In the genomic region with DNA sequence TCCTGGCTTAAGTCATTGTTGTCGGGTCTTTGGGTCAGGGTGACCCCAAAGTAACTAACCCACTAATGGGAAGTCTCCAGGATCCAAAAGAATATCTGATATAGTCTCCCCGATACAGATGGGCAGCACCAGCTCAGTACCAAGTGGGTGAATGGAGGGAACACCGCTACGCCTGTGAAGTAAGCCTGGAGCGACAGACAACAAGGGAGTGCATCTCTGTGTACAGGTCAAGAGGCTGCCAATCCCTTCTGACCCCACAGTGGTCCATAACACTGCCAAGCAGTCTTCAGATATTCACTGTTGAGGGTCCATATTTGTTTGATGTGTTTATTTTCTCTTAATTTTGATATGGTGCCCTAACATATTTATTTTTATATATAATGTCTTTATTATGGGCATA, we compare ENCODE assay signal across 26 mouse cellular contexts.
A peak's percentile ranks its signal among the peaks of the same experiment; 100 is the strongest.
DNase-seq lines count a peak whose midpoint lies in the region; ATAC-seq and TF ChIP-seq lines count a peak whose summit lies in the region.
"Had no signal": no experiment of that assay in that cellular context is flagged by ENCODE, and none has a peak within 500 bp of the region (broad histone marks: within the 10 kb centered on the region; RNA-seq: fewer than 3 reads in every experiment).

No protein-coding gene starts in this region.

- peaks cover 40% of the 10 kb centered on the region for H3K4me1 ChIP-seq in hindbrain, embryonic 12.5 days
- H3K4me1 ChIP-seq in hindbrain, embryonic 10.5 days (replicated peaks), result peaks cover 9% of the 10 kb centered on the region; the same call in 1 of the 2 replicates
- H3K4me1 ChIP-seq in lung, embryonic 14.5 days (ENCODE audit: insufficient read depth), result no peaks in the 10 kb centered on the region
- H3K4me1 ChIP-seq in midbrain, embryonic 14.5 days (ENCODE audit: control insufficient read depth, insufficient read depth, low read length), result peaks cover 78% of the 10 kb centered on the region
- H3K4me1 ChIP-seq in midbrain, embryonic 16.5 days (ENCODE audit: control insufficient read depth, insufficient read depth, low read length), result peaks cover 46% of the 10 kb centered on the region
- H3K4me1 ChIP-seq: intestine, embryonic 15.5 days had no signal

- H3K36me3 ChIP-seq in hindbrain, embryonic 12.5 days, result no peaks in the 10 kb centered on the region
- no peaks in the 10 kb centered on the region for H3K36me3 ChIP-seq in hindbrain, embryonic 10.5 days
- H3K36me3 ChIP-seq in lung, embryonic 14.5 days (ENCODE audit: insufficient read depth), result no peaks in the 10 kb centered on the region
- H3K36me3 ChIP-seq in midbrain, embryonic 14.5 days (ENCODE audit: control insufficient read depth, insufficient read depth, low read length), result no peaks in the 10 kb centered on the region
- H3K36me3 ChIP-seq in midbrain, embryonic 16.5 days (ENCODE audit: control insufficient read depth, insufficient read depth, low read length), result no peaks in the 10 kb centered on the region
- H3K36me3 ChIP-seq: forebrain, embryonic 10.5 days; G1E; heart, embryonic 10.5 days; heart, embryonic 13.5 days; intestine, embryonic 15.5 days had no signal

- DNase-seq in hindbrain, embryonic 10.5 days (ENCODE audit: low spot score), result no peak
- DNase-seq in lung, embryonic 14.5 days, result no peak
- no peak for DNase-seq in lung, postnatal 14 days
- no peak for DNase-seq in midbrain, embryonic 14.5 days
- DNase-seq: adrenal gland, postnatal 10 days; adrenal gland, postnatal 36 days; B cell, adult 2 months; cerebellum, adult 18-20 months; cerebellum, adult 9-10 months; cerebellum, postnatal 14 days; gastrocnemius, postnatal 10 days; gastrocnemius, postnatal 36 days; heart, adult 2 months; heart, postnatal 14 days; heart, postnatal 4 days had no signal

- 91% methylated on average over 5 of the region's 5 CpGs for WGBS in hindbrain, embryonic 12.5 days
- 91% methylated on average over 5 of the region's 5 CpGs for WGBS in hindbrain, embryonic 10.5 days
- WGBS in lung, embryonic 14.5 days, result 83% methylated on average over 5 of the region's 5 CpGs
- WGBS in midbrain, embryonic 14.5 days, result 91% methylated on average over 5 of the region's 5 CpGs
- WGBS in midbrain, embryonic 16.5 days, result 89% methylated on average over 5 of the region's 5 CpGs

- no peaks in the 10 kb centered on the region for H3K9me3 ChIP-seq in hindbrain, embryonic 12.5 days (replicated peaks)
- H3K9me3 ChIP-seq in hindbrain, embryonic 10.5 days, result no peaks in the 10 kb centered on the region
- H3K9me3 ChIP-seq in lung, embryonic 14.5 days (ENCODE audit: low read depth, low read length), result no peaks in the 10 kb centered on the region
- no peaks in the 10 kb centered on the region for H3K9me3 ChIP-seq in midbrain, embryonic 14.5 days (ENCODE audit: control insufficient read depth, low read length)
- no peaks in the 10 kb centered on the region for H3K9me3 ChIP-seq in midbrain, embryonic 16.5 days (replicated peaks; ENCODE audit: control insufficient read depth, low read length, poor library complexity, severe bottlenecking)
- H3K9me3 ChIP-seq: forebrain, embryonic 10.5 days; forebrain, embryonic 13.5 days; heart, embryonic 10.5 days; heart, embryonic 13.5 days; intestine, embryonic 15.5 days had no signal

- no peak overlapping the region for H3K4me2 ChIP-seq in hindbrain, embryonic 12.5 days (replicated peaks)
- H3K4me2 ChIP-seq in lung, embryonic 14.5 days, result no peak overlapping the region
- no peak overlapping the region for H3K4me2 ChIP-seq in midbrain, embryonic 14.5 days (ENCODE audit: low read length)
- no peak overlapping the region for H3K4me2 ChIP-seq in midbrain, embryonic 16.5 days (ENCODE audit: low read length)
- H3K4me2 ChIP-seq: forebrain, embryonic 13.5 days; intestine, embryonic 15.5 days had no signal

- ATAC-seq in hindbrain, embryonic 12.5 days (ENCODE audit: low FRiP score), result 0 out of 2 replicates have a peak, but pooled peaks have one; percentile 32
- ATAC-seq in lung, embryonic 14.5 days (ENCODE audit: insufficient read depth), result peak; percentile 62; the same call in 1 of the 2 replicates
- ATAC-seq in midbrain, embryonic 14.5 days (ENCODE audit: low FRiP score, low TSS enrichment), result no peak
- no peak for ATAC-seq in midbrain, embryonic 16.5 days
- ATAC-seq: forebrain, embryonic 13.5 days; forebrain, embryonic 16.5 days; intestine, embryonic 15.5 days; Patski had no signal

- H3K9ac ChIP-seq in hindbrain, embryonic 12.5 days, result no peak overlapping the region
- no peak overlapping the region for H3K9ac ChIP-seq in lung, embryonic 14.5 days
- no peak overlapping the region for H3K9ac ChIP-seq in midbrain, embryonic 14.5 days (replicated peaks; ENCODE audit: low read length)
- no peak overlapping the region for H3K9ac ChIP-seq in midbrain, embryonic 16.5 days (ENCODE audit: low read depth, low read length)
- H3K9ac ChIP-seq: forebrain, embryonic 13.5 days; heart, embryonic 13.5 days; intestine, embryonic 15.5 days had no signal

- TF ChIP-seq CTCF in lung, embryonic 14.5 days (IDR thresholded peaks at IDR 0.05; ENCODE audit: low read depth), result no peak

- no peaks in the 10 kb centered on the region for H3K27me3 ChIP-seq in hindbrain, embryonic 12.5 days
- H3K27me3 ChIP-seq in hindbrain, embryonic 10.5 days (ENCODE audit: insufficient read depth, poor library complexity, severe bottlenecking), result no peaks in the 10 kb centered on the region
- H3K27me3 ChIP-seq in lung, embryonic 14.5 days (ENCODE audit: insufficient read depth, low read length), result peaks cover 12% of the 10 kb centered on the region; the same call in 1 of the 2 replicates
- H3K27me3 ChIP-seq in midbrain, embryonic 14.5 days (ENCODE audit: control insufficient read depth, insufficient read depth, low read length), result no peaks in the 10 kb centered on the region
- no peaks in the 10 kb centered on the region for H3K27me3 ChIP-seq in midbrain, embryonic 16.5 days (ENCODE audit: control insufficient read depth, insufficient read depth, low read depth, low read length)
- H3K27me3 ChIP-seq: CH12.LX; forebrain, embryonic 13.5 days had no signal

- 0 out of 2 replicates have a peak overlapping the region, but pooled peaks have one; percentile 5 for H3K27ac ChIP-seq in hindbrain, embryonic 12.5 days
- H3K27ac ChIP-seq in hindbrain, embryonic 10.5 days, result no peak overlapping the region
- H3K27ac ChIP-seq in lung, embryonic 14.5 days (ENCODE audit: low read depth), result no peak overlapping the region
- H3K27ac ChIP-seq in midbrain, embryonic 14.5 days (replicated peaks; ENCODE audit: low read depth, low read length), result peak overlapping the region; percentile 32; the same call in 1 of the 2 replicates
- no peak overlapping the region for H3K27ac ChIP-seq in midbrain, embryonic 16.5 days (ENCODE audit: low read length)
- H3K27ac ChIP-seq: forebrain, embryonic 10.5 days; forebrain, embryonic 13.5 days; heart, adult 2 months; heart, embryonic 10.5 days; heart, embryonic 13.5 days; intestine, embryonic 15.5 days had no signal

- H3K4me3 ChIP-seq in hindbrain, embryonic 12.5 days, result no peak overlapping the region
- H3K4me3 ChIP-seq in hindbrain, embryonic 10.5 days, result no peak overlapping the region
- no peak overlapping the region for H3K4me3 ChIP-seq in lung, embryonic 14.5 days (ENCODE audit: low read depth, low read length)
- H3K4me3 ChIP-seq in midbrain, embryonic 14.5 days (replicated peaks; ENCODE audit: low read depth, low read length), result no peak overlapping the region
- no peak overlapping the region for H3K4me3 ChIP-seq in midbrain, embryonic 16.5 days (ENCODE audit: low read depth, low read length)
- H3K4me3 ChIP-seq: forebrain, embryonic 10.5 days; forebrain, embryonic 13.5 days; heart, adult 2 months; heart, embryonic 10.5 days; heart, embryonic 13.5 days; intestine, embryonic 15.5 days had no signal

Comparison
In these comparisons a context has a peak if more than half of its experiments do, and no peak if none do; other contexts are left out.
1. H3K27ac ChIP-seq: peak in hindbrain, embryonic 12.5 days (single experiment) and midbrain, embryonic 14.5 days (single experiment); none in hindbrain, embryonic 10.5 days (single experiment), lung, embryonic 14.5 days (single experiment) and midbrain, embryonic 16.5 days (single experiment).
2. ATAC-seq: peak in hindbrain, embryonic 12.5 days (single experiment) and lung, embryonic 14.5 days (single experiment); none in midbrain, embryonic 14.5 days (single experiment) and midbrain, embryonic 16.5 days (single experiment).